Mouse (Mus musculus) E14TG2a.4 (cell line): ENCODE measurements around the gene Lrrc8e.

Experiments used
- CTCF ChIP-seq: conservative IDR thresholded peaks from 2 replicates; pipeline ENCODE4 v1.5.1; 2014; ENCODE audit warnings: low read length
- NANOG ChIP-seq: IDR thresholded peaks from 2 replicates; pipeline ENCODE4 v1.6.1; 2014; ENCODE audit warnings: borderline replicate concordance, low read length, mixed read lengths

DNA sequence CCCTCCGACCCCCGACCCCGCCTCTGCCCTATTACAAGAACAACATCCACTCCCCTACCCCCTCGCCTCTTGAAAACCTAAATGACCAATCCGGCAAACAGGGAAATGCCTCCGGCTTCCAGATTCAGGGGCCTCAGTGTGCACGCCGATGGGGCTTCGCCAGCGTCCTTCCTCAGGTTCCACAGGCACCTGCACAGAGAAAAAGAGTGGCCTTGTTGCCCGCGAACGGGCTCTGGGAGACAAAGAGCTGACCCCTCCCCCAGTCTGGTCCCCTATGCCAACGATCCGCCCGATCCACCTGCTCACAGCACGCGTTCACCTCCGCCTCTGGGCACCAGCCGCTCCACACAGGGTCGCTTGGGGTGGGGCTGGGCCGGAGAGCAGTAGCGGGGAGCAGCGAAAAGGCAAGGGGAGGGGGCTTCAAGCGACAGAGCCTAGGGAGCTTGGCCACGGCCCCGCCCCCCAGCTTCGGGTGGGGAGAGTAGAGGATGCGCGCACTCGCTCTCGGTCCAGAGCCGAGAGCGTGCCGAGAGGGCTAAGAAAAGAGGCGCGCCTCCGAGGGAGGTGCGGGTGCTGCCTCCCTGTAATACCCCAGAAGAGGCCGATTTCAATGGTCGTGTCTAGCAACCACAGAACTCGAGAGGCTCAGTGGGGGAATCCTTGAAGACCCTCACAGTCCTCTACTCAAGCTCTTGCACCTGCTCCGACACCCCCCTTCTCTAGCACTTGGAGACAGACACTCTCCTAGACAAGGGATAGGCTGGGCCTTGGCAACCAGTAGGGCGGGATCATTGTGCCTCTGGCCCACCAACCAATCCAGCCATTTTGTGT lies 9.6 kb upstream of the Lrrc8e start, which contains the start of gene Prr36:
- TF ChIP-seq CTCF (no peak), NANOG (no peak)
